Mouse (Mus musculus) thymus, adult 2 months (tissue): ENCODE measurements around the gene Map3k3. TPM values are rescaled to one million over a fixed set of nuclear protein-coding genes. Genes with fewer than 3 reads are reported as not detected.
"Not testable (repeated sequence)": the region's sequence is repeated elsewhere in the genome, so short reads cannot be mapped to it uniquely, and the experiment has no call there.

Experiments used
- DNase-seq: peaks from one replicate; pipeline ENCODE4 v3.0.0; 2021
- H3K27ac ChIP-seq: fragments of 200-500 bp; 2 replicates; pipeline ENCODE4 v1.5.1; 2012; ENCODE audit warnings: low read length, control low read depth; ENCODE audit not compliant: control insufficient read depth, insufficient read depth
- H3K27me3 ChIP-seq: fragments of 200-500 bp; 2 replicates; pipeline ENCODE4 v1.6.1; 2012; ENCODE audit warnings: mild to moderate bottlenecking, low read length, moderate library complexity, mixed read lengths; ENCODE audit not compliant: control insufficient read depth, insufficient read depth
- H3K36me3 ChIP-seq: fragments of 200-500 bp; 2 replicates; pipeline ENCODE4 v1.6.1; 2012; ENCODE audit warnings: mild to moderate bottlenecking, low read length, moderate library complexity; ENCODE audit not compliant: control insufficient read depth, insufficient read depth
- H3K4me1 ChIP-seq: fragments of 200-500 bp; replicated peaks from 2 replicates; pipeline ENCODE4 v1.6.1; 2012; ENCODE audit warnings: low read length; ENCODE audit not compliant: control insufficient read depth, insufficient read depth
- H3K4me3 ChIP-seq: fragments of 200-500 bp; 2 replicates; pipeline ENCODE4 v1.5.1; 2012; ENCODE audit warnings: mild to moderate bottlenecking, low read length, control low read depth, moderate library complexity; ENCODE audit not compliant: control insufficient read depth, insufficient read depth
- CTCF ChIP-seq: fragments of 200-500 bp; IDR thresholded peaks from 2 replicates; pipeline ENCODE4 v1.5.1; 2012; ENCODE audit warnings: mild to moderate bottlenecking, control low read depth, low read length, moderate library complexity, borderline replicate concordance; ENCODE audit not compliant: control insufficient read depth, poor library complexity, insufficient read depth; ENCODE audit errors: extremely low read depth
- POLR2A ChIP-seq: fragments of 200-500 bp; IDR thresholded peaks from 2 replicates; pipeline ENCODE4 v1.6.1; 2012; ENCODE audit warnings: mild to moderate bottlenecking, low read length, control low read depth, moderate library complexity; ENCODE audit not compliant: control insufficient read depth, poor library complexity, insufficient read depth; ENCODE audit errors: extremely low read depth
- WGBS: fragments of 180-500 bp; shearing (Covaris S2); methylation state at CpG from one replicate; pipeline ENCODE4 v1.1.7; 2018; 5-methylcytosine and 5-hydroxymethylcytosine counted together
- polyA plus RNA-seq: library from polyadenylated mRNA; depleted of rRNA; stranded (reverse); fragments of >200 nt; gene quantifications from 2 replicates; pipeline ENCODE4 v1.2.3, GENCODE M21; 2012

Map3k3 gene
- polyA plus RNA-seq, 1 experiment: 45.6 TPM

- no peak for TF ChIP-seq POLR2A
- no peak for TF ChIP-seq CTCF
- Histone ChIP-seq H3K36me3 (peaks cover 5% of the 10 kb centered on the region), H3K4me1 (peaks cover 18% of the 10 kb centered on the region), H3K27ac (no peak overlapping the region), H3K4me3 (no peak overlapping the region), H3K27me3 (no peaks in the 10 kb centered on the region)
- 89% methylated on average over 1 of the region's 1 CpGs for WGBS
- DNase-seq: no peak
These were observed 23.9 kb upstream of the Map3k3 start for GRCm38 (mm10) chr11:106060549-106060948.

DNA sequence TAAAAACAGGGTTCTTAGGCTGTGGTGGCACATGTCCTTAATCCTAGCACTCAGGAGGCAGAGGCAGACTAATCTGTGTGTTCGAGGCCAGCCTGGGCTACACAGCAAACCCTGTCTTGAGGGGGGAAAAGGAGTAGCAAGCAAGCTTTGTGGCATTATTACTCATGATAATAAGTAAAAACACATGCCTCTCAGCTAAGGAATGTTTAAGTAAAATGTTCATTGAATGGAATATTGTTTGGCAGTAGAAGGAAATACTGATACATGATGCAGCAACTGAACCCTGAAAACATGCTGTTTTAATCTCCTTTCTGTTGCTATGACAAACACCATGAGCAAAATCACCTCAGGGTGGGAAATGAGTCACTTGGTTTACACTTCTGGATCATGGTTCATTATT is 23.1 kb upstream of the Map3k3 start:
- Histone ChIP-seq H3K36me3 (peaks cover 3% of the 10 kb centered on the region; the same call in 1 of the 2 replicates), H3K4me1 (peaks cover 14% of the 10 kb centered on the region), H3K27ac (no peak overlapping the region), H3K27me3 (no peaks in the 10 kb centered on the region), H3K4me3 (no peak overlapping the region)
- WGBS: 94% methylated on average over 1 of the region's 1 CpGs
- no peak for TF ChIP-seq POLR2A
- no peak for TF ChIP-seq CTCF
- DNase-seq: no peak

GRCm38 (mm10) chr11:106063756-106064155 is 20.7 kb upstream of the Map3k3 start:
- Histone ChIP-seq H3K4me1 (peaks cover 13% of the 10 kb centered on the region; the same call in 1 of the 2 replicates), H3K4me3 (no peak overlapping the region), H3K27ac (no peak overlapping the region), H3K36me3 (peaks cover 1% of the 10 kb centered on the region; the same call in 1 of the 2 replicates), H3K27me3 (no peaks in the 10 kb centered on the region)
- no peak for TF ChIP-seq CTCF
- no peak for TF ChIP-seq POLR2A
- DNase-seq: no peak
- 94% methylated on average over 5 of the region's 5 CpGs for WGBS

GRCm38 (mm10) chr11:106065073-106065922 is 19.1 kb upstream of the Map3k3 start:
- Histone ChIP-seq H3K36me3 (no peaks in the 10 kb centered on the region), H3K4me3 (peak overlapping the region; percentile 95), H3K27me3 (no peaks in the 10 kb centered on the region), H3K27ac (no peak overlapping the region), H3K4me1 (peaks cover 13% of the 10 kb centered on the region; the same call in 1 of the 2 replicates)
- no peak for DNase-seq
- 41% methylated on average over 18 of the region's 18 CpGs for WGBS
- TF ChIP-seq POLR2A (no peak), CTCF (no peak)

- TF ChIP-seq POLR2A (peak; percentile 39; the same call in 1 of the 2 replicates), CTCF (peak; percentile 51; the same call in 1 of the 2 replicates)
- no peaks in the 10 kb centered on the region for H3K27me3 ChIP-seq
- peak; percentile 89 for DNase-seq
- 0 out of 2 replicates have a peak within 1 kb of the TSS, but pooled peaks have one; percentile 18 for H3K27ac ChIP-seq
- peak within 1 kb of the TSS; percentile 95 for H3K4me3 ChIP-seq
- WGBS: under 1% methylated on average over 49 of the region's 49 CpGs
- peaks cover 13% of the 10 kb centered on the region; the same call in 1 of the 2 replicates for H3K4me1 ChIP-seq
- H3K36me3 ChIP-seq: no peaks in the 10 kb centered on the region
These were observed 18.4 kb upstream of the Map3k3 start, which contains the start of gene Taco1 for GRCm38 (mm10) chr11:106065923-106066571. Taco1 (plus strand) TSS chr11:106066061.

DNA sequence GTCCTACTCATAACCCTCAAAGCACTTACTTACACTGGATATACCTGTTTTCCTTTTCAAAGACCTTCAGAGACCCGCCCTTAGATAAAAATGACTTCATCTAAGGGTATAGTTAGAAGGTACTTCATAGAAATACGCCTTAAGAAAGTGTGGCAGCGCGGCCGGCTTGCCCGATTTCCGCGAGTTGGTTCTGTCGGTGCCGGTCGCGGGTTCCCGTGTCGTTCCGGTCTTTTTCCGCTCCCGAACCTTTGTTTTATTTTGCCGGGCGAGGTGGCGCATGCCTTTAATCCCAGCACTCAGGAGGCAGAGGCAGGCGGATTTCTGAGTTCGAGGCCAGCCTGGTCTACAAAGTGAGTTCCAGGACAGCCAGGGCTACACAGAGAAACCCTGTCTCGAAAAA is 17.8 kb upstream of the Map3k3 start:
- H3K4me3 ChIP-seq: peak overlapping the region; percentile 95
- H3K27ac ChIP-seq, H3K36me3 ChIP-seq, H3K27me3 ChIP-seq: not testable (repeated sequence)
- 12% methylated on average over 23 of the region's 23 CpGs for WGBS
- peak; percentile 20 for DNase-seq
- peaks cover 13% of the 10 kb centered on the region; the same call in 1 of the 2 replicates for H3K4me1 ChIP-seq
